Mouse (Mus musculus) midbrain, embryonic 12.5 days (tissue): ENCODE data around the gene Mrps5. TPM values are rescaled to one million over a fixed set of nuclear protein-coding genes. Genes with fewer than 3 reads are reported as not detected.

Source experiments
- ATAC-seq: fragments of 200-750 bp; cut with Nextera tagmentation; 2 replicates; pipeline ENCODE4 v1.8.0; 2017; ENCODE audit warnings: low read depth, moderate TSS enrichment, moderate library complexity; ENCODE audit not compliant: low FRiP score
- H3K27ac ChIP-seq: fragments of 300-500 bp; sonication (generic); replicated peaks from 2 replicates; pipeline ENCODE4 v1.5.1; 2016; ENCODE audit warnings: mild to moderate bottlenecking
- H3K27me3 ChIP-seq: fragments of 300-500 bp; sonication (generic); 2 replicates; pipeline ENCODE4 v1.6.1; 2016; ENCODE audit warnings: mild to moderate bottlenecking
- H3K36me3 ChIP-seq: fragments of 300-500 bp; sonication (generic); 2 replicates; pipeline ENCODE4 v1.6.1; 2016
- H3K4me1 ChIP-seq: fragments of 300-500 bp; sonication (generic); 2 replicates; pipeline ENCODE4 v1.6.1; 2016
- H3K4me2 ChIP-seq: fragments of 300-500 bp; sonication (generic); replicated peaks from 2 replicates; pipeline ENCODE4 v1.6.1; 2016; ENCODE audit warnings: mild to moderate bottlenecking, moderate library complexity
- H3K4me3 ChIP-seq: fragments of 300-500 bp; sonication (generic); 2 replicates; pipeline ENCODE4 v1.5.1; 2016; ENCODE audit warnings: mild to moderate bottlenecking
- H3K9ac ChIP-seq: fragments of 300-500 bp; sonication (generic); replicated peaks from 2 replicates; pipeline ENCODE4 v1.6.1; 2016; ENCODE audit warnings: mild to moderate bottlenecking, moderate library complexity
- H3K9me3 ChIP-seq: fragments of 300-500 bp; sonication (generic); 2 replicates; pipeline ENCODE4 v1.6.1; 2016; ENCODE audit warnings: mild to moderate bottlenecking
- WGBS: fragments of 180-500 bp; shearing (Covaris S2); methylation state at CpG from one replicate; pipeline ENCODE4 v1.1.7; 2016; 5-methylcytosine and 5-hydroxymethylcytosine counted together
- polyA plus RNA-seq: library from polyadenylated mRNA; unstranded; fragments of >200 nt; fragmentation: Nextera tagmentation; extraction: Ambion mirVana; gene quantifications from 2 replicates; pipeline ENCODE4 v1.2.1, GENCODE M21; 2016

Mrps5 gene
- polyA plus RNA-seq, 1 experiment from 2014 or later: 168 TPM

DNA sequence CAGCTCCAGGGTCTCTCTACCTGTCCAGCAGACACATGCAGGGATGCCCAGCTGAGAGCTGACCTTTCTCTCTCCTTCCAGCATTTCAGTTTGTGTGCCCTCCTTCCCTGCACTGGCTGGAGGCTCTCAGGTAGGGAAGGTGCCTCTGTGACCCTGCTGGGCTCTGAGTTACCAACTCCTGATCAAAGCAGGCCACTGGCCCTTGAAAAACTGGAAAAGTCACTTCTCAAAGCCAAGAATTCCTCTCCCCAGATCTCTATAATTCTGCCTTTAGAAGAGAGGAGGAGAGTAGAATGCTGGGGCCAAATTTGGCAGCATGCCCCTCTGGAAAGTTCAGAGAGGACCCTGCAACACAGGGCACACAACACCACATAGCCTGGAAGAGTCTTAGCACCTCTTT lies 65.3 kb downstream of the Mrps5 start:
- H3K27ac ChIP-seq: no peak overlapping the region
- H3K36me3 ChIP-seq: no peaks in the 10 kb centered on the region
- no peaks in the 10 kb centered on the region for H3K9me3 ChIP-seq
- ATAC-seq: no peak
- peaks cover 14% of the 10 kb centered on the region for H3K4me1 ChIP-seq
- H3K4me2 ChIP-seq: no peak overlapping the region
- H3K9ac ChIP-seq: no peak overlapping the region
- no peak overlapping the region for H3K4me3 ChIP-seq
- H3K27me3 ChIP-seq: peaks cover 49% of the 10 kb centered on the region

DNA sequence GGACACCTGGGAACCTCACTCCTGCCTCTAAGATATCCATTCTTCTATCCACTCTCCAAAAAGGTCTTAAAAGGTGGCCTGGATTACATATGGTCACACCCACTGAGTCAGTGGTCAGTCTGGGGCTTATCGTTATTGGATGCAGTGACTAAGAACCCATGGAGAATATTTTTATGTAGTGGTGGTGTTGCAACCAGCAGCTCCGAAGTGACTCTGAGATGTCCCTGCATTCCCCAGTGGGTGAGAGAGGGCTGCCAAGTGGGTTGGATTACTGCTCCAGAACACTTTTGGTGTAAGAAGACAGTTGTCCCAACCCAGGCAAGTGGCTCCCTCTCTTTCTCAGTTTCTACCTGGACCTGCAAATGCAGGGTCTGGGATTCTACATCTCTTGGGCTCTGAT lies 65.8 kb downstream of the Mrps5 start:
- peaks cover 14% of the 10 kb centered on the region for H3K4me1 ChIP-seq
- no peaks in the 10 kb centered on the region for H3K36me3 ChIP-seq
- ATAC-seq: no peak
- H3K27ac ChIP-seq: no peak overlapping the region
- H3K9me3 ChIP-seq: no peaks in the 10 kb centered on the region
- H3K4me2 ChIP-seq: no peak overlapping the region
- 88% methylated on average over 2 of the region's 2 CpGs for WGBS
- H3K4me3 ChIP-seq: no peak overlapping the region
- H3K9ac ChIP-seq: no peak overlapping the region
- peaks cover 53% of the 10 kb centered on the region for H3K27me3 ChIP-seq

DNA sequence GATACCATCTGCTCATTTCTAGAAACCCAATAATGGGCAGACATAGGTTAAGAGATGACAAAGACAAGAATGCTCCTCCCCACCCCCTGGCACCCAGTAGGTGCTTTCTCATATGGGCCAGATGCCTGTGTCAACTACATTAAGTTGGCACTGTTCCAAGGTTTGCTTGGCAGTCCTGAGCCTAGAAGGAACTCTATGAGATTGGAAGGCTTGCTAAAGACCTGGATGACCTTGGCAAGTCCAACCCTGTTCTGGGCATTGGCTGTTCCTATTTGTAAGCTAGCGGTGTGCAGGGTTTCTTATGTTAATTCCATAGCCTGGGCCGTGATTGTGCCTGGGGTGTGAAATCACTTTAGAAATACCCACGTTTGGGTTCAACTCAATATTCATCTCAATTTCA lies 67.8 kb downstream of the Mrps5 start:
- no peaks in the 10 kb centered on the region for H3K9me3 ChIP-seq
- H3K9ac ChIP-seq: no peak overlapping the region
- H3K4me2 ChIP-seq: no peak overlapping the region
- 44% methylated on average over 3 of the region's 3 CpGs for WGBS
- H3K4me3 ChIP-seq: no peak overlapping the region
- no peak for ATAC-seq
- H3K4me1 ChIP-seq: peaks cover 14% of the 10 kb centered on the region
- no peak overlapping the region for H3K27ac ChIP-seq
- no peaks in the 10 kb centered on the region for H3K36me3 ChIP-seq
- H3K27me3 ChIP-seq: peaks cover 56% of the 10 kb centered on the region

DNA sequence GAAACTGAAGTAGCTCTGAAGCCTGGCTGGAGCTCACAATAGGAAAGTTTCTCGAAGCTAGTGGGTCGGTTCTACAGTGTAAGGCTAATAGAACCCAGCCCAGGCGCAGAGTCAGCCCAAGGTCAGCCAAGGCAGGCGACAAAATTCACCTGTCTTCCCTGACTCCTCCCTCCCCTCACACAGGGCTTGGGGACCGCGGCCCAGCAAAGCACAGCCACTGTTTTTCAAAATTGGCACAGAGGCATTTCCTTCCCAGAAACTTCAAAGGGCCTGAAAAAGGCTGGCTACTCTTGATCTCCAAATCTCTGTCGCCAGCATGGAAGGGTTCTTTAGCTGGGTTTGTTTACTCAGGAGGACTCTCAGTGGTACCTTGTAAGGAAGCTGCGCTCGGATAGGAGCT lies 68.4 kb downstream of the Mrps5 start:
- 7% methylated on average over 9 of the region's 9 CpGs for WGBS
- peak overlapping the region; percentile 47; the same call in 1 of the 2 replicates for H3K4me3 ChIP-seq

DNA sequence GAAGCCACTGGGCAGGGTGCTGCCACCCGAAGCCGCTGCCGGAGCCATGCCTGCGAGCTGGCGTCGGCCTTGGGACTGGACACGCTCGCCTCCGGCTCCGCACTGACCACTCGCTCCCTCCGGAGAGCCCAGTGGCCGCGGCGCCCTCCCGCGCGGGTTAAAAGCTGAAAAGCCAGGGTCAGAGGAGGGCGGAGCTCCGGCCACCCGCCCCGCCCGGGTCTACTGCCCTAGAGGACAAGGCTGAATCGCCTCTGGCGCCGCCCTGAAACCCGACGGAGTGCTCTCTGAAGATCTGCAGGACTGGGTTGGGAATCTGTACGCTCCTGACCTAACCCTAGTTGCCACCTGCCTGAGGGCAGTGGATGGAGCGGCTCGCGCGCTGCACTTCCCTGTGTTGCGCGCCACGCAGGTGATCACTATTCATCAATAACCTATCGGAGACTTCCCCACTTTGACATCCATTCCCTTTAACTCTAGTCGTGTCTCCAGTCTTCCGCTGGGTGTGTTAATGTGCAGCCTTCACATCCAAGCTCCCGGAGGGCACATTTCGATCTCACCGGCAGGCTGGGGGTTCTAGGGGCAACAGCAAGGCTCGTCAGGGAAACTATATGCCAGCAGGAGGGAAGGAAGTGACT lies 69.2 kb downstream of the Mrps5 start, which contains the start of gene Mal:
Mal (minus strand) TSS at position 610 of the 635 bp plus-strand sequence.
- no peaks in the 10 kb centered on the region for H3K9me3 ChIP-seq
- no peak for ATAC-seq
- peaks cover 56% of the 10 kb centered on the region for H3K27me3 ChIP-seq
- no peak within 1 kb of the TSS for H3K27ac ChIP-seq
- under 1% methylated on average over 43 of the region's 43 CpGs for WGBS
- H3K4me2 ChIP-seq: peak within 1 kb of the TSS; percentile 83
- peak within 1 kb of the TSS; percentile 50; the same call in 1 of the 2 replicates for H3K9ac ChIP-seq
- peak within 1 kb of the TSS; percentile 47 for H3K4me3 ChIP-seq
- H3K4me1 ChIP-seq: peaks cover 14% of the 10 kb centered on the region
- H3K36me3 ChIP-seq: no peaks in the 10 kb centered on the region

More for the DNA sequence above, 68.4 kb downstream of the Mrps5 start:
- peak overlapping the region; percentile 83 for H3K4me2 ChIP-seq
- no peaks in the 10 kb centered on the region for H3K36me3 ChIP-seq
- H3K9me3 ChIP-seq: no peaks in the 10 kb centered on the region
- 0 out of 2 replicates have a peak overlapping the region, but pooled peaks have one; percentile 50 for H3K9ac ChIP-seq
- H3K27ac ChIP-seq: no peak overlapping the region
- peaks cover 14% of the 10 kb centered on the region for H3K4me1 ChIP-seq
- ATAC-seq: no peak
- peaks cover 56% of the 10 kb centered on the region for H3K27me3 ChIP-seq

Other genes with a start within 250 kb of the Mrps5 start
- not detected in 2 replicates for gene Astl, start 248.6 kb upstream of the Mrps5 start, polyA plus RNA-seq
- gene Adra2b, start 224.0 kb upstream of the Mrps5 start, polyA plus RNA-seq: 1.7 and 2.1 TPM in 2 replicates
- gene Gpat2, start 162.0 kb upstream of the Mrps5 start, polyA plus RNA-seq: 0.20 TPM in 1 of 2 replicates, not detected in the other
- 25.0 and 29.6 TPM in 2 replicates for gene Fahd2a, start 142.7 kb upstream of the Mrps5 start, polyA plus RNA-seq
- gene Kcnip3, start 65.1 kb upstream of the Mrps5 start, polyA plus RNA-seq: 3.5 and 3.7 TPM in 2 replicates
- 0.31 and 0.62 TPM in 2 replicates for gene Prom2, start 45.8 kb upstream of the Mrps5 start, polyA plus RNA-seq
- 9.4 TPM in 2 replicates for gene Zfp661, start 128 bp upstream of the Mrps5 start, polyA plus RNA-seq
- 0.88 and 1.2 TPM in 2 replicates for gene Mal, start 69.5 kb downstream of the Mrps5 start, polyA plus RNA-seq
- 0.63 and 0.74 TPM in 2 replicates for gene Mall, start 142.7 kb downstream of the Mrps5 start, polyA plus RNA-seq
- gene Nphp1, start 201.7 kb downstream of the Mrps5 start, polyA plus RNA-seq: 31.7 and 33.3 TPM in 2 replicates
- gene Mtln, start 205.3 kb downstream of the Mrps5 start, polyA plus RNA-seq: 30.6 and 31.7 TPM in 2 replicates
- 67.6 and 68.3 TPM in 2 replicates for gene Bub1, start 244.6 kb downstream of the Mrps5 start, polyA plus RNA-seq